Mouse (Mus musculus) neural tube, embryonic 14.5 days (tissue): ENCODE measurements around the gene H2-M3. TPM values are rescaled to one million over a fixed set of nuclear protein-coding genes. Genes with fewer than 3 reads are reported as not detected.

Source experiments
- polyA plus RNA-seq: library from polyadenylated mRNA; unstranded; fragments of >200 nt; fragmentation: Nextera tagmentation; extraction: Ambion mirVana; gene quantifications from 2 replicates; pipeline ENCODE4 v1.2.1, GENCODE M21; 2014

The H2-M3 gene
- polyA plus RNA-seq, 1 experiment from 2014 or later = 0.42 TPM

Other genes with a start within 250 kb of the H2-M3 start
- gene Mog, start 246.8 kb upstream of the H2-M3 start, polyA plus RNA-seq = 2.4 and 2.6 TPM in 2 replicates
- gene Gabbr1, start 224.3 kb upstream of the H2-M3 start, polyA plus RNA-seq = 78.9 and 103 TPM in 2 replicates
- gene Olfr90, start 181.7 kb upstream of the H2-M3 start, polyA plus RNA-seq = 0.12 TPM in 1 of 2 replicates, not detected in the other
- 0.13 TPM in 1 of 2 replicates, not detected in the other for gene Olfr91, start 171.9 kb upstream of the H2-M3 start, polyA plus RNA-seq
- gene Olfr92, start 150.1 kb upstream of the H2-M3 start, polyA plus RNA-seq = not detected in 2 replicates
- not detected in 2 replicates for gene Olfr93, start 108.7 kb upstream of the H2-M3 start, polyA plus RNA-seq
- not detected in 2 replicates for gene Ubd, start 76.3 kb upstream of the H2-M3 start, polyA plus RNA-seq
- 0.19 TPM in 1 of 2 replicates, not detected in the other for gene Olfr94, start 69.2 kb upstream of the H2-M3 start, polyA plus RNA-seq
- 0.05 TPM in 1 of 2 replicates, not detected in the other for gene Olfr95, start 57.1 kb upstream of the H2-M3 start, polyA plus RNA-seq
- gene Olfr96, start 50.1 kb upstream of the H2-M3 start, polyA plus RNA-seq = not detected in 2 replicates
- not detected in 2 replicates for gene Olfr97, start 32.9 kb upstream of the H2-M3 start, polyA plus RNA-seq
- not detected in 2 replicates for gene Olfr98, start 6.5 kb upstream of the H2-M3 start, polyA plus RNA-seq
- gene Olfr99, start 13.2 kb downstream of the H2-M3 start, polyA plus RNA-seq = not detected in 2 replicates
- gene Olfr101, start 34.1 kb downstream of the H2-M3 start, polyA plus RNA-seq = not detected in 2 replicates
- gene Olfr102, start 46.8 kb downstream of the H2-M3 start, polyA plus RNA-seq = not detected in 2 replicates
- not detected in 2 replicates for gene Olfr103, start 69.5 kb downstream of the H2-M3 start, polyA plus RNA-seq
- not detected in 2 replicates for gene Olfr104-ps, start 89.4 kb downstream of the H2-M3 start, polyA plus RNA-seq
- not detected in 2 replicates for gene Olfr105-ps, start 108.8 kb downstream of the H2-M3 start, polyA plus RNA-seq
- gene Olfr106-ps, start 120.2 kb downstream of the H2-M3 start, polyA plus RNA-seq = not detected in 2 replicates
- not detected in 2 replicates for gene Olfr107, start 129.0 kb downstream of the H2-M3 start, polyA plus RNA-seq
- gene Olfr108, start 175.3 kb downstream of the H2-M3 start, polyA plus RNA-seq = not detected in 2 replicates
- not detected in 2 replicates for gene Olfr109, start 188.7 kb downstream of the H2-M3 start, polyA plus RNA-seq
- not detected in 2 replicates for gene H2-M2, start 213.3 kb downstream of the H2-M3 start, polyA plus RNA-seq
- not detected in 2 replicates for gene Olfr110, start 222.2 kb downstream of the H2-M3 start, polyA plus RNA-seq
- gene Olfr111, start 237.8 kb downstream of the H2-M3 start, polyA plus RNA-seq = not detected in 2 replicates